Mouse (Mus musculus): ENCODE measurements around the gene Jazf1. TPM values are rescaled to one million over a fixed set of nuclear protein-coding genes. Genes with fewer than 3 reads are reported as not detected.

Jazf1 gene
- total and polyA plus RNA-seq, 3 experiments = 0.42 to 1.7 (median 0.75) TPM

DNA sequence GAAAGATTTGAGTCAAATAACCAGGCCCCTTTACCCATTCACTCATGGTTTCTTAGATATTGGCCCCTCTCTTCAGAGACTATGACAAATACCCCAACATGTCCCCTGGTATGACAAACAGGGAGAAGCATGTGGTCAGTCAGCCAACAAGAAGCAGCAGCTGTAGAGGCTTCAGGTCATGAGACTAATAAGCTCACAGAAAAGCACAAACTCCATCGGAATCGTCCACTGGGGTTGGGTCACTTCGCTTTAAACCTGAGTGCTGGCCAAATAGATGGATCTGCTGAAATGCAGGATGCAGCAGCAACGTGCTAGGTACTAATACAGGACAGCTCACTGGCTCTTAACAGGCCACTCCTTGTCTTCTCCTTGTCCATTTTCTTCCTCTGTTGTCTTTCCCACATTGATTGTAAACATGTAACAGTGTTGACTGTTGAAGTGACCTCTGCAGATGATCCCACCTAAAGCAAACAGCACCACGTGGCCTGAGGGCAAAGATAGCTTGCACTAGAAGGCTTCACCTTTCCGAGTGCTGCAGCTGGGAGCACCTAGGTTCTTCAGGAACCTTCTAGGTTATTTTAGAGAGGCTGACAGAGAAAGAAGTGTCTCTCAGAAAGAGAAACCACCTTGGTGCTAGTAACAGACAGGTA lies 33.9 kb downstream of the Jazf1 start:
- TF ChIP-seq NRF1 (IDR thresholded peaks at IDR 0.05; ENCODE audit: low read depth, low read length) = no peak
- no peak for TF ChIP-seq SIN3A (IDR thresholded peaks at IDR 0.05; ENCODE audit: low read length)
- TF ChIP-seq POLR2AphosphoS2 (IDR thresholded peaks at IDR 0.05; ENCODE audit: low read depth, low read length) = no peak
- no peak for TF ChIP-seq NELFE (IDR thresholded peaks at IDR 0.05; ENCODE audit: low read depth, low read length)
- no peak for TF ChIP-seq ELF1 (IDR thresholded peaks at IDR 0.05; ENCODE audit: low read depth, low read length)
- no peak for TF ChIP-seq ZMIZ1 (IDR thresholded peaks at IDR 0.05; ENCODE audit: low read depth, low read length)
- TF ChIP-seq SMC3 (IDR thresholded peaks at IDR 0.05; ENCODE audit: low read depth, low read length) = no peak
- no peak for TF ChIP-seq IRF4 (IDR thresholded peaks at IDR 0.05; ENCODE audit: low read depth, low read length)
- TF ChIP-seq MEF2A (IDR thresholded peaks at IDR 0.05; ENCODE audit: borderline replicate concordance, low read depth, low read length) = no peak
- no peak for TF ChIP-seq CHD1 (IDR thresholded peaks at IDR 0.05; ENCODE audit: low read depth, low read length)
- no peak for TF ChIP-seq RAD21 (IDR thresholded peaks at IDR 0.05; ENCODE audit: low read depth, low read length)
- no peak for TF ChIP-seq CHD2 (IDR thresholded peaks at IDR 0.05; ENCODE audit: low read length)
- TF ChIP-seq HCFC1 (IDR thresholded peaks at IDR 0.05; ENCODE audit: low read depth, low read length) = no peak
- no peak for TF ChIP-seq EP300 (IDR thresholded peaks at IDR 0.05; ENCODE audit: low read length)
- TF ChIP-seq MYC (IDR thresholded peaks at IDR 0.05; ENCODE audit: low read depth, low read length) = no peak
- no peak for TF ChIP-seq USF1 (IDR thresholded peaks at IDR 0.05; ENCODE audit: low read depth, low read length)
- no peak for TF ChIP-seq CTCF (conservative IDR thresholded peaks at IDR 0.05 in 1 of 2, IDR thresholded peaks at IDR 0.05 in 1 of 2; ENCODE audit: low read depth in 2 of 2, low read length in 2 of 2)
- in situ Hi-C loops (cut with MboI; ENCODE audit: low pct_ligation_motif_present, low pct_unique_long_range_greater_than_20kb, low sequenced_read_pairs) = no loop called here
- H3K4me2 ChIP-seq (ENCODE audit: insufficient read depth, low read depth, poor library complexity, severe bottlenecking) = no peak overlapping the region
- H3K27me3 ChIP-seq (replicated peaks) = no peaks in the 10 kb centered on the region
- H3K4me3 ChIP-seq (replicated peaks in 1 of 3; ENCODE audit: low read depth in 2 of 3, low read length in 2 of 3, poor library complexity in 1 of 3) = no peak overlapping the region
- no peaks in the 10 kb centered on the region for H3K9me3 ChIP-seq (replicated peaks; ENCODE audit: low read length)
- H3K36me3 ChIP-seq (replicated peaks in 1 of 2; ENCODE audit: control insufficient read depth in 1 of 2, insufficient read depth in 1 of 2, low read length in 1 of 2) = no peaks in the 10 kb centered on the region
- H3K27ac ChIP-seq (ENCODE audit: insufficient read depth, low read depth) = no peak overlapping the region
- H3K9ac ChIP-seq (ENCODE audit: insufficient read depth, low read depth) = no peak overlapping the region
- DNase-seq (ENCODE audit: extremely low read depth) = no peak
- peaks cover 6 to 24% of the 10 kb centered on the region in 2 experiments; a peak in 3 of 4 replicates for H3K4me1 ChIP-seq (ENCODE audit: control insufficient read depth in 1 of 2, insufficient read depth in 2 of 2)
- no peaks in the 10 kb centered on the region; the same call in 1 of the 2 replicates for H3K79me2 ChIP-seq (replicated peaks; ENCODE audit: control insufficient read depth, extremely low read depth, insufficient read depth, poor library complexity, severe bottlenecking)
- dilution Hi-C loops (cut with MboI; ENCODE audit: extremely low pct_ligation_motif_present, extremely low pct_unique_long_range_greater_than_20kb, low sequenced_read_pairs) = no loop called here

DNA sequence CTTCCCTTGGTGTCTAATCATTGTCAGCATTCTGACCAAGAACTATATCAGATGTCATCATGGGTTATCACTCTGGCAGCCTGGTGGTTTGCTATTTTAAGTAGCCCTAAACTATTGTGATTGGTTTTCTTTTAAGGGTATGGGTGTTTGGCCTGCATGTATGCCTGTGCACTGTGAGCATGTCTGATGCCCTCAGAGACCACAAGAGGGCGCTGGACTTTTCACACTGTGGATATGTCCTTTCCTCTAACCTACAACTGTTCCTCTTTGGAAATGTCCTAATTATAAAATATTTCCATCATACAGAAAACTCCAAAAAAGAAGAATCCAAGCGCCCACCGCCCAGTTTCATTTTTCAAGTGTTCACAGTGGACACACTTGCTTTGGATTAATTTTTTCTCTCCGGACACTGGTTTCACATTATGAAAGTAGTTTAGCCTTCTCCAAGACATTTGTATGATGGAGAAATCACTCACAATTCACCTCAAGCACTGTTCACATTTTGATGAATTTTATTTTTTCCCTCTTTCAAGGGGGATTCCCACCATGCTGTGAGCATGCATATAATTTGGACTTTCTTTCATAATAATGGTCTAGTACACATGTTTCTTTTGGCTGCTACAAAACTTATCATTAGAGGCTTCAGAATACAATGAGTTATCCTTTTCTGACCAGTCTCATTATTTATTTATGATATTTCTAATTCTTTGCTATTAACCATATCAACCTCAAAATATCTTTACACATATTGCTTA lies 35.5 kb downstream of the Jazf1 start:
- Histone ChIP-seq H3K79me2 (replicated peaks; ENCODE audit: control insufficient read depth, extremely low read depth, insufficient read depth, poor library complexity, severe bottlenecking) (no peaks in the 10 kb centered on the region; the same call in 1 of the 2 replicates), H3K9me3 (replicated peaks; ENCODE audit: low read length) (no peaks in the 10 kb centered on the region), H3K4me3 (replicated peaks in 1 of 3; ENCODE audit: low read depth in 2 of 3, low read length in 2 of 3, poor library complexity in 1 of 3) (no peak overlapping the region), H3K9ac (ENCODE audit: insufficient read depth, low read depth) (no peak overlapping the region), H3K4me1 (ENCODE audit: control insufficient read depth in 1 of 2, insufficient read depth in 2 of 2) (peaks cover 2 to 20% of the 10 kb centered on the region in 2 experiments; a peak in 2 of 4 replicates), H3K36me3 (replicated peaks in 1 of 2; ENCODE audit: control insufficient read depth in 1 of 2, insufficient read depth in 1 of 2, low read length in 1 of 2) (no peaks in the 10 kb centered on the region), H3K27me3 (replicated peaks) (no peaks in the 10 kb centered on the region), H3K4me2 (ENCODE audit: insufficient read depth, low read depth, poor library complexity, severe bottlenecking) (peak overlapping the region; percentile 44; the same call in 1 of the 2 replicates), H3K27ac (ENCODE audit: insufficient read depth, low read depth) (no peak overlapping the region)
- dilution Hi-C loops (cut with MboI; ENCODE audit: extremely low pct_ligation_motif_present, extremely low pct_unique_long_range_greater_than_20kb, low sequenced_read_pairs) (no loop called here), in situ Hi-C loops (cut with MboI; ENCODE audit: low pct_ligation_motif_present, low pct_unique_long_range_greater_than_20kb, low sequenced_read_pairs) (no loop called here)
- peak; percentile 65 for DNase-seq (ENCODE audit: extremely low read depth)
- TF ChIP-seq USF1 (IDR thresholded peaks at IDR 0.05; ENCODE audit: low read depth, low read length) (no peak), CHD1 (IDR thresholded peaks at IDR 0.05; ENCODE audit: low read depth, low read length) (0 out of 2 replicates have a peak, but pooled peaks have one; percentile 63), CTCF (conservative IDR thresholded peaks at IDR 0.05 in 1 of 2, IDR thresholded peaks at IDR 0.05 in 1 of 2; ENCODE audit: low read depth in 2 of 2, low read length in 2 of 2) (peak; percentile 53 to 69), IRF4 (IDR thresholded peaks at IDR 0.05; ENCODE audit: low read depth, low read length) (0 out of 2 replicates have a peak, but pooled peaks have one; percentile 10), RAD21 (IDR thresholded peaks at IDR 0.05; ENCODE audit: low read depth, low read length) (peak; percentile 39), POLR2AphosphoS2 (IDR thresholded peaks at IDR 0.05; ENCODE audit: low read depth, low read length) (no peak), ZMIZ1 (IDR thresholded peaks at IDR 0.05; ENCODE audit: low read depth, low read length) (no peak), SMC3 (IDR thresholded peaks at IDR 0.05; ENCODE audit: low read depth, low read length) (peak; percentile 57), ZC3H11A (IDR thresholded peaks at IDR 0.05; ENCODE audit: low read depth, low read length) (no peak), MAX (IDR thresholded peaks at IDR 0.05; ENCODE audit: low read length) (0 out of 2 replicates have a peak, but pooled peaks have one; percentile 41), MXI1 (IDR thresholded peaks at IDR 0.05; ENCODE audit: low read depth, low read length) (0 out of 2 replicates have a peak, but pooled peaks have one; percentile 36), MYC (IDR thresholded peaks at IDR 0.05; ENCODE audit: low read depth, low read length) (0 out of 2 replicates have a peak, but pooled peaks have one; percentile 39)
